Comparison of ENCODE assay signal across 19 mouse cellular contexts in genomic region chr7:113214245-113215169, GRCm38 (mm10). TPM values are rescaled to one million over a fixed set of nuclear protein-coding genes. Genes with fewer than 3 reads are reported as not detected.
A peak's percentile ranks its signal among the peaks of the same experiment; 100 is the strongest.
DNase-seq lines count a peak whose midpoint lies in the region; ATAC-seq and TF ChIP-seq lines count a peak whose summit lies in the region.
"Had no signal": no experiment of that assay in that cellular context is flagged by ENCODE, and none has a peak within 500 bp of the region (broad histone marks: within the 10 kb centered on the region; RNA-seq: fewer than 3 reads in every experiment).

No protein-coding gene starts in this region.

- no peak for TF ChIP-seq POLR2A in lung, adult 2 months (IDR thresholded peaks at IDR 0.05; ENCODE audit: borderline replicate concordance, extremely low read depth, low read depth, low read length)

- WGBS in midbrain, embryonic 11.5 days: 45% methylated on average over 6 of the region's 6 CpGs
- 57% methylated on average over 6 of the region's 6 CpGs for WGBS in midbrain, embryonic 10.5 days
- WGBS in forebrain, embryonic 15.5 days: 49% methylated on average over 6 of the region's 6 CpGs
- 59% methylated on average over 6 of the region's 6 CpGs for WGBS in lung, adult 2 months

- H3K36me3 ChIP-seq in midbrain, embryonic 11.5 days (ENCODE audit: control insufficient read depth, insufficient read depth, low read length): no peaks in the 10 kb centered on the region
- no peaks in the 10 kb centered on the region for H3K36me3 ChIP-seq in midbrain, embryonic 10.5 days
- H3K36me3 ChIP-seq in forebrain, embryonic 15.5 days: no peaks in the 10 kb centered on the region
- H3K36me3 ChIP-seq: embryonic facial prominence, embryonic 13.5 days; forebrain, embryonic 12.5 days; G1E; heart, embryonic 15.5 days; liver, embryonic 13.5 days; neural tube, embryonic 12.5 days had no signal

- H3K9ac ChIP-seq in midbrain, embryonic 11.5 days (ENCODE audit: low read length): no peak overlapping the region
- H3K9ac ChIP-seq in forebrain, embryonic 15.5 days (replicated peaks): no peak overlapping the region
- H3K9ac ChIP-seq: embryonic facial prominence, embryonic 13.5 days; forebrain, embryonic 12.5 days; heart, embryonic 15.5 days; liver, embryonic 13.5 days; neural tube, embryonic 12.5 days had no signal

- H3K4me3 ChIP-seq in midbrain, embryonic 11.5 days (ENCODE audit: low read depth, low read length): no peak overlapping the region
- H3K4me3 ChIP-seq in midbrain, embryonic 10.5 days: no peak overlapping the region
- no peak overlapping the region for H3K4me3 ChIP-seq in forebrain, embryonic 15.5 days
- H3K4me3 ChIP-seq in lung, adult 2 months (replicated peaks; ENCODE audit: extremely low read depth, low read depth, low read length): no peak overlapping the region
- H3K4me3 ChIP-seq: embryonic facial prominence, embryonic 13.5 days; forebrain, embryonic 12.5 days; heart, embryonic 15.5 days; liver, embryonic 13.5 days; neural tube, embryonic 12.5 days had no signal

- H3K9me3 ChIP-seq in midbrain, embryonic 11.5 days (ENCODE audit: control insufficient read depth, low read length): no peaks in the 10 kb centered on the region
- H3K9me3 ChIP-seq in midbrain, embryonic 10.5 days (replicated peaks): no peaks in the 10 kb centered on the region
- H3K9me3 ChIP-seq in forebrain, embryonic 15.5 days: no peaks in the 10 kb centered on the region
- H3K9me3 ChIP-seq: embryonic facial prominence, embryonic 13.5 days; forebrain, embryonic 12.5 days; G1E; heart, embryonic 15.5 days; liver, embryonic 13.5 days; neural tube, embryonic 12.5 days had no signal

- intact Hi-C loops in left cerebral cortex, postnatal 14 days (cut with DNase I): no loop called here

- H3K27me3 ChIP-seq in midbrain, embryonic 11.5 days (ENCODE audit: control insufficient read depth, insufficient read depth, low read length): peaks cover 9% of the 10 kb centered on the region
- H3K27me3 ChIP-seq in midbrain, embryonic 10.5 days (ENCODE audit: low read depth, poor library complexity, severe bottlenecking): peaks cover 26% of the 10 kb centered on the region
- H3K27me3 ChIP-seq in forebrain, embryonic 15.5 days: peaks cover 10% of the 10 kb centered on the region

- H3K4me2 ChIP-seq in midbrain, embryonic 11.5 days: no peak overlapping the region
- no peak overlapping the region for H3K4me2 ChIP-seq in forebrain, embryonic 15.5 days (replicated peaks)
- H3K4me2 ChIP-seq: embryonic facial prominence, embryonic 13.5 days; forebrain, embryonic 12.5 days; heart, embryonic 15.5 days; liver, embryonic 13.5 days; neural tube, embryonic 12.5 days had no signal

- ATAC-seq in cerebellum, adult (ENCODE audit: insufficient number of reproducible peaks, low FRiP score, low TSS enrichment): peak; percentile 52; the same call in 1 of the 2 replicates
- ATAC-seq in midbrain, embryonic 11.5 days (ENCODE audit: low FRiP score): no peak
- no peak for ATAC-seq in forebrain, embryonic 15.5 days (replicated peaks)
- ATAC-seq: hindbrain, embryonic 16.5 days had no signal

- DNase-seq in cerebellum, postnatal 4 days (ENCODE audit: low spot score in 2 of 2): no peak
- DNase-seq in midbrain, embryonic 11.5 days (ENCODE audit: low spot score, missing footprints): peak; percentile 51
- DNase-seq in midbrain, embryonic 10.5 days (ENCODE audit: low spot score): no peak
- DNase-seq in cerebellum, postnatal 25 days: peak; percentile 61 to 63
- DNase-seq in lung, adult 2 months: no peak
- no peak for DNase-seq in left cerebral cortex, postnatal 14 days (ENCODE audit: low spot score in 2 of 2)
- DNase-seq: gastrocnemius, postnatal 36 days; kidney, postnatal 10 days; liver, embryonic 13.5 days; lung, postnatal 36 days; midbrain, embryonic 14.5 days had no signal

- TF ChIP-seq CTCF in lung, adult 2 months (IDR thresholded peaks at IDR 0.05; ENCODE audit: insufficient read depth, low read length): no peak

- H3K4me1 ChIP-seq in midbrain, embryonic 11.5 days (ENCODE audit: control insufficient read depth, insufficient read depth, low read length): no peaks in the 10 kb centered on the region
- peaks cover 13% of the 10 kb centered on the region for H3K4me1 ChIP-seq in midbrain, embryonic 10.5 days
- peaks cover 24% of the 10 kb centered on the region for H3K4me1 ChIP-seq in forebrain, embryonic 15.5 days
- H3K4me1 ChIP-seq in lung, adult 2 months (ENCODE audit: control insufficient read depth, insufficient read depth, low read length): peaks cover 17% of the 10 kb centered on the region
- H3K4me1 ChIP-seq: liver, embryonic 13.5 days had no signal

- H3K27ac ChIP-seq in midbrain, embryonic 11.5 days (ENCODE audit: low read depth, low read length): no peak overlapping the region
- H3K27ac ChIP-seq in midbrain, embryonic 10.5 days (replicated peaks): no peak overlapping the region
- H3K27ac ChIP-seq in forebrain, embryonic 15.5 days (replicated peaks): no peak overlapping the region
- H3K27ac ChIP-seq: embryonic facial prominence, embryonic 13.5 days; forebrain, embryonic 12.5 days; heart, embryonic 15.5 days; liver, embryonic 13.5 days; neural tube, embryonic 12.5 days had no signal

RNA-seq across cellular contexts. Expression of gene Arntl, which starts 7.2 kb away (rescaled TPM):
- polyA plus RNA-seq in midbrain, embryonic 11.5 days (2014; fragmentation: Nextera tagmentation; extraction: Ambion mirVana): 5.1 and 6.4 TPM in 2 replicates
- 6.6 and 7.0 TPM in 2 replicates for polyA plus RNA-seq in midbrain, embryonic 10.5 days (2016; fragmentation: Nextera tagmentation; extraction: Ambion mirVana)
- 16.0 and 16.2 TPM in 2 replicates for polyA plus RNA-seq in forebrain, embryonic 15.5 days (2015; fragmentation: Nextera tagmentation; extraction: Ambion mirVana)
- polyA plus RNA-seq in lung, adult 2 months (2012; rRNA removed): 4.6 and 15.8 TPM in 2 replicates
- 10 to 100 TPM; 29.9 to 33.2 TPM for total RNA-seq in left cerebral cortex, postnatal 14 days (2021)

Comparison
In these comparisons a context has a peak if more than half of its experiments do, and no peak if none do; other contexts are left out.
1. DNase-seq: peak in midbrain, embryonic 11.5 days (single experiment) and cerebellum, postnatal 25 days (2 of 2); none in cerebellum, postnatal 4 days (0 of 2), midbrain, embryonic 10.5 days (single experiment), lung, adult 2 months (single experiment) and left cerebral cortex, postnatal 14 days (0 of 2).